Mouse (Mus musculus): ENCODE results near the gene Igfbp1.

- TF ChIP-seq CTCF (IDR thresholded peaks at IDR 0.05; ENCODE audit: low read depth, low read length) (no peak), POLR2A (IDR thresholded peaks at IDR 0.05; ENCODE audit: borderline replicate concordance, low read depth, low read length) (no peak)
Observed at GRCm38 (mm10) chr11:7149471-7149870, 48.1 kb upstream of the Igfbp1 start.
